Mouse (Mus musculus) frontal cortex, postnatal 14 days (tissue): Measurements from ENCODE around the gene Cmss1.

Experiments
- DNase-seq, 2 experiments: peaks; one replicate each; pipeline ENCODE4 v3.0.0; 2022; ENCODE audit warnings: low spot score in 2 of 2

The Cmss1 gene

DNA sequence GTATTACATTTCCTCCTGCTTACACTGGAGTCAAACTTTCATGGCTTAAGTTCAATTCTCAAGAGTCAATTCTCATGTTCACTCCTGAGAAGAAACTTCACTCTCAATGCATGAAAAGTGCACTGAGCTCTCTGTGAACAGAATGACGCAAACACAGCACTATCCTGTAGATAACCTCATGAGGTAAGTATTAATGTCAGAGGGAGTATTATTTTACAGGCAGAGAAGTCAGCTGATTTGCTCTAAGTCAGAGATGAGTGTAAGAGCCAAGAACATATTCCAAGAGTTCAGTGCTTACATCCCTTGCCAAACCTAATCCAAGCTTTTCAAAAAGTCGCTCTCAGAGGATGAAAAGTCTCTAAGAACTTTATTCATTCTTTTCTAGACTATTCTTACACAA, 128.2 kb downstream of the Cmss1 start:
- DNase-seq, result no peak

DNA sequence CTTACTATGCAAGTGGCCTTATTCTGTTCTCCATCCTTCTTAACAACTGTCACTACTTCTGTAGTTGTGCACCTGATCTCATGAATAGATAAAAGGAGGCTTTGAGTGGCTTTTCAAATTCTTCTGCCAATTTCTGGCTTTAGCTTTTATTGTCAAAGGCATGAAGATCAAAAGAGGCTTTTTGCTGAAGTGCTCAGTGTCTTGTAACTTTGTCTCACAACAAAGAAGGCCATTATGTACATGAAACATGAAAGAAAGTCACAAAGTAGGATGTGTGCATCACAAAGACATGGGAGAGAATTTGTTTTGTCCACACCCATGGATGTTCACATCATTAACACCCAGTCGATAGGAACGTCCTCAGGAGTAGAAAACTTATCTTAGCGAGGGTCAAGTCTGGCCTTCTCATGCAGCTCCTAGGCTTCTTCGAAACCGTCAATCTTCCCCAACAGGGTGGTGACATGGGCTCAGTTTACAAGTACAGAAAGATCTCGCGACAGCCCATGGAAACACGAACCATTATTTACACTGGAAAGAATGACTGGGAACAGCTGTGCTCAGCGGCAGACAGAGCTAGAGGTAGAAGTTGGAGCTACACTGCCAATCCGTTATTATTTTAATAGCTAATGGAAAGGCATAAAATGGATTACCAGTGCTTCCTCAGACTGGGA, 133.1 kb downstream of the Cmss1 start:
- DNase-seq, result no peak

DNA sequence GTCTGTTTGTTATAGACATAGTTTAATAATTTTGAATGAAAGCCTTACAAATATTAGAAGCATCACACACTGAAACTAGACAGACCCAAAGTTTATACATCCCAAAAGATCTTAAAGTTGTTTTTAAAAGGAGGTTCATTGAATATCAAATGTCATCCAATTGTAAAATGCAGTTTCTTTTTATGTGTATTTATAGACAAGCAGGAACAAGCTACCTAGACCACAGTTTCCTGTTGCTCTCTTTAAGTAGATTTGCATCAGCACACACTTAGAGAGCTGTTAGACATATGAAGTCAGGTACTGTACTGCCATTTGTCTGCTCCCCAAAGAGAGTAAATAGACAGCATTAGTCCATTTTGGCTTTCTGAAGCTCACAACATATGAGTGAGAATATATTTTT, 135.6 kb downstream of the Cmss1 start:
- DNase-seq, result no peak

DNA sequence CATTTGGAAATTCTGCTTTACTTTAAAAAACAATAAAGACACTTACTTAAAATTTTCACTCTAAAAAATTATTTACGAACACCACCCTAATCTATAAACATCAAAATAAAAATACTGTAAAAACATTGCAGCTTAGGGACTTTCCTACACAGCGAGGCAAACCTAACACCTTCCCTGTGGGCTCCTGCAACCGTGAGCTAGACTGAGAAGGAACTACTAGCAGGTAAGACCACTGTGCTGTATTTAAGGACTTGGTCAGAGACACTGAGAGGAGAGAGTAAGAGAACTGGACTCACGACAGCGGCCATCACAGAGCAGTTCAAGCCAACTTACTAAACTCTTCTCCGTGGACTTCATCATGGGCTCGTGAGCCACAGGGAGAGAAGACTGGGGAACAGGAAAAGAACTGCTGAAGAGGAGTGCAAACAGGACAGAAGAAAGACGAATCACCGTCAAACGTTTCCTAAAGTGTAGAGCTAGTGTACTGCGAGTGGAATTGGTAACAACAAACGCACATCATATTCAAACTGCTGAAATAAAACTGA, 136.3 kb downstream of the Cmss1 start:
- no peak for DNase-seq

DNA sequence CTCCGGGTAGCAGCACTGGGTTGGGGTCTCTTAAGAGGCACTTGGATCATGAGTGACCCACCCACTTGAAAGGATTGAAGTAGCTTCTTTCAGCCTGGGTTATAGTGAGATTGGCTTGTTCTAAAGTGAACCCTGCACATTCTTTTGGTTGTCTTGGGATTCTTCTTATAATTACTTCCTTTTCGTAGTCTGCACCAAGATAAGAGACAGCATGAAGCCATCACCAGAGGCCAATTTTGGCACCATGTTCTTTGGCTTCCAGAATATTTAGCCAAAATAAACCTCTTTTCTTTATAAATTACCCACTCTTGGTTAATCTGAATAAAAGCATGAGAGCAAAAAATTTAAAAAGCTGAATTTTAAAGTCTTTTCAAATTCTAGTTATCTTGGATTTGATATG, 136.8 kb downstream of the Cmss1 start:
- DNase-seq, result no peak

DNA sequence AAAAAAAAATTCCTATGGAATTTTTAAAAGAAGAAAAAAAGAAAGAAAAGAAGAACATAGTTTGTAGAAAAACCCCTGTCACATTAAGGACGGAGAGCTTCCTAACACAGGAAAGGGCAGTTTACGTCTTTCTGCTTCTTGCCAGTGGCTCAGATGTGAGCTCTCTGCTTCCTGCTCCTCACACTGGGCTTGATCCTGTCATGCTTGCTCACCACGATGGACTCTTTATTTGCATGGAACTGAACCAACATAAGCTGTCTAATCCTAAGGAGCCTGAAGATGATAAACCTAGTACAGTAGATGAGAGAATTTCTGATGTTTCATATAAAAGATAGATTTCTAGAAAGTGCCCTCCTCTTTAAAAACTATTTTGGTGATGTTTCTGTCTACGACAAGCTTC, 137.4 kb downstream of the Cmss1 start:
- no peak for DNase-seq

DNA sequence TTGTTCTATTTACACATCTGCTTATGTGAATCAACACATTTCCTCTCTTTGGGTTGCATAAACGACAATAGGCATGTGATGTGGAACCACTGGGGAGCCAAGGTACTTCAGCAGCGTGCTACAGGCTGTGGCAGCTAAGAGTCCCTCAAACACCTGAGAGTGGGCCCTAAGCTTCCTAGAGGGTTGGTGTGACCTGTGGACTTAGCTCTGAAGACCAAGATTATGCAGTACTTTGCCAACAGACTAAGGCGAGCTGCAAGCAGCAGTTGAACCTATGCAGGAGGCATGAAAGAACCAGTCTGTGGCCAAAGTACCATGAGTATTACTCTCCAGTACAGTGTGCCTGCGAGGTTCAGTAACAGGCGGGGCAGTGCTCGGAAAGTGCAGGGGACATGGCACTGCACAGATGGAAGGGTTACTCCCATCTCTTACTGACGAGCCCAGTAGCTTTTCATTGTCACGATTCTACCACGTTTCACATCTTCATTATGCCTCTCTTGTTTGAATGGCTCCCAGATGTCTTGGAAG, 141.2 kb downstream of the Cmss1 start:
- no peak for DNase-seq

DNA sequence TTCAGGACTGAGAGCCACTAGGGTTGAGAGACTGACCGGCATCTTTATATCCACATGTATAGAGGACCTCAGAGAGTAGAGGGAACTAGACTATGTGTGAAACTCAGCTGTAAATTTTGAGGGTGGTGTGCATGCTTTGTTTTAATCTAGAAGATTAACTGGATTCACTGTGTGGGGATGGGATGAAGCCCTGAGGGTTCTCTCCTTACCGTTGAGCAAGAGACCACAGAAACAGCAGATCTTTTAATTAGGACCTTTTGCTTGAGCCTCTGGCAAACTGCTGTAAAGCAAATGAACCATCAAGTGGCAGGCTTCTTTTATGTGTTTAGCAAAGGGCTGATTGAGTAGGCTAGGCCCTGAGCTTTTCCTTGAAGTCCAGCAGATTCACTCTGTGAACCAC, 150.7 kb downstream of the Cmss1 start:
- DNase-seq, result no peak

DNA sequence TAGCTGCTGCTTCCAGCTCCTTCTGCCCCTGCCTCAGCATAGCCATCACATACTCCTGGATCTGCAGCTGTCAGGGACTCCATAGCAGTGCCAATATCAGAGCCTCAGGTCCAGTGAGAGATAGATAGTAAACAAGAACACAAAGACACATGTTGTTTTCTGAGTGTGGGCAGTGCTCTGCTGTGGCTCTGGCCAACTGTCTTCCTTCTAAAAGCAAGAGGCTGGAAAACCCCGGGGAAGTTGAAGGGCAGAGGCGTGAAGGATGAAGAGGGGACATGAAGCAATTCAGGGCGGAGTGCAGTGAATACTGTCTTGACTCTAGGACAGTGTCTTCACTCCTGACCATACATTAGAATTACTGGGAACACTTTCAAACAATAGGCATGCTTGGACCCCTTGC, 151.1 kb downstream of the Cmss1 start:
- DNase-seq, result no peak

DNA sequence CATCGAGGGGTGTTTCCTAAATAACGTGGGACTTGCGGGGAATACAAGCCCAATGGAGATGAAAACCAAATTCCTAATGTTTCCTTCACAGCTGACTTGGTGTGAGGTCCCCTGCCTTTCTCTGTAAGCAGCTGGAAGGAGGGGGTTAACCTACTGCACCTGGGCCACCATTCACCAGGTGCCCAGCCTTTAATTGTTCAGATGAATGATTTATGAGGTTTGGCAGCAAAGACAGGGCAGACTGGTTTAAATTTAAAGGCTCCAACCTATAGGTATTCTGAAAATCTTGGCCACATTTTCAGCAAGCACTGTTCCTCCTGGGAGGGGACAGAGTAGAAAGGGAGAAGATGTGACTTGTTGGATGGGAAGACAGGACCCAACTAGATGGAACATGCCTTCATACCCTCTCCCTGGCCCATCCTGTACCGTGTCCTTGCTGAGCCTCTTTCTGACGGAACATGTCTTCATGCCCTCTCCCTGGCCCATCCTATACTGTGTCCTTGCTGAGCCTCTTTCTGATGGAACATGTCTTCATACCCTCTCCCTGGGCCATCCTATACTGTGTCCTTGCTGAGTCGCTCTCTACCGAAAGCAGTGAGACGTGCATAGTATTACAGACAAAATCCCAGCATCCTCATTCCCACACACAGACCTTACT, 152.4 kb downstream of the Cmss1 start:
- no peak for DNase-seq

DNA sequence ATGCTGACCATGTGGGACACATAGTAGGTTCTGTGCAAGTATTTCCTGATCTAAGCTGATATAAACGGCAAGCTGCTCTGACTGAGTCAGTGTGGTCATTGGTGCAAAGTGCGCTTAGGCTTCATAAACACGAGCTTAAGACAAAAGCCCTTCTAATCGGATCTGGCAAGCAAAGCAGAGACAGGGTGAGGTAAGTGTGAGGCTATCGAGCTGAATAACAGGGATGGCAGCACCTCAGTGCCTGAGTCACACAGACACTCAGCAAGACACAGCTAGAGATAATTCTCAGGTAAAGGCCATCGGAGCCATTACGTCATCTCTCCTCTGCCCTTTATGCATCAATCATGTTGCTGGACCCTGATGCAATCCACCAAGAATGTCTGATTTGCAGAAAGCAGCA, 153.7 kb downstream of the Cmss1 start:
- DNase-seq, result no peak

DNA sequence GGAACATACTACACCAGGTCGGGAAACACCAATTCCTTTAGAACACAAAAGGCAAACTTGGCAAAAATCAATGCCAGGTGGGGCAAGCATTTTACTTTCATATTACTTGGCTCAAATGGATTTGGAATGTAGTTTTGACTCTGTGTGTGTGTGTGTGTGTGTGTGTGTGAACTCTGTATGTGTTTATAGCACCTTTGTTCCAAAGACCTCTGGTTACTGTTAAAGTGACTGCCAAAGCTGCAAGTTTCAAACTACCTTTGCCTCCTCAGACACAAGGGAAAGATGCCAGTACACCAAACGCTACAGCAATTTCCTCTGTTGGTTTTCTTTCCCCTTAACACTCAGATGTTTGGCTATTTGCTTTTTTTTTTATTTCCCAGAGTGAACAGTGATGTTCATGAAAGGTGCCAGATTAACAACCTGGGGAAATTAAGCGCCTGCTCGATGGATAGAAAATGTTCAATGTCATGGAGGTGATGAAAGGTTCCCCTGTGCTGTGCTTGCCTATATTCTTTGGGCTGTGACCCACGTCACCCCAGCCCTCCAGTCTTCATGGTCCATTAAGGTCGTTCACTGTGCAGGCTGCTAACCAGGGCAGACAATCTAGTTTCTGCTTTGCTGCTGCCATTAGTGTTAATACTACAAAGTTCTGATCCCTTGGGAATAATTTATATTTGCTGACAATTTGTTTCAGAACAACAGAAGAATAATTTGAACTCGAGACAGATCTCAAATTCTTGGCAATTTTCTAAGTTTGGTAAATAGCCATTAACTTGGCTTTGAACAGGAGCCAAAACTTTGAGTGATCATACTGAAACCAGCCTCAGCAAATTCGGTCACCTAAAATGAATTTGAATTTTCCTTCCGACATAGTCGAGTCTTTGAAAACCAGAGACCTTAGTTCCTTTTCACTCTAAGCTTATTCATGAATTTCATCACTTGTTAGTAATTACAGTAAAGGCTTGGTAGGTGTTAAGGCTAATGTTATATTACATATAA, 161.3 kb downstream of the Cmss1 start:
- no peak for DNase-seq

DNA sequence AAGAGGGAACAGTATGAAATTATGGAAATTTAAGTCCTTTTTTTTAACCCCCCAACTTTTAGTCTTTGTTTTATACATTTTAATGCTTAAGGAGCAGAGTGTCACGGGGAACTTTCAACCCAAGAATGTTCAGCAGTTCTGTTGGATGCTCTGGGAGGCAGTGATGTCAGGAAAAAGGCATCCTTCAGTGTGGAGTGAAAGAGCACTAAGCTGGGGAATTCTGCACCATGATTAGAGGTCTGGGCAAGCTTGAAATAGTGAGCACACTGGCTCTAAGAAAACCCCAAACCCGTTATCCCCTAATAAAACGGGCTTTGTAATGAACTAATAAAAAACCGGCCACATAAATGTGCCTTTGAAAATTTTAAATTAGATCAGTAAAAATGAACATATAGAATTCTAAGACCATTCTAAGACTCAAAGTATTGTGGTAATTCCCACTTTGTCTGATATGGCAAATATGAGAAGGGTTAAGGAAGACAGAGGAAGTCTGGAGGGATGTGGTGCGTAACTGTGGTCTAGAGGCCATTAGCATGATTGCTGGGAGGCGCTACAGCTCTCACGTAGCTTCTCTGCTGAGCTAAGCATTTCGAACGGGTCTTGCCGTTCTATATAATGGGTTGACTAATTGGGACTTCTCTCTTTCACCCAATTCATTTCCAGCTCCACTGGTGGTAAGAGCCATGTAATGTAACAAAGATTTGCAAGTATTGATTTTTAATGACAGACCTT, 165.8 kb downstream of the Cmss1 start:
- DNase-seq, result no peak

DNA sequence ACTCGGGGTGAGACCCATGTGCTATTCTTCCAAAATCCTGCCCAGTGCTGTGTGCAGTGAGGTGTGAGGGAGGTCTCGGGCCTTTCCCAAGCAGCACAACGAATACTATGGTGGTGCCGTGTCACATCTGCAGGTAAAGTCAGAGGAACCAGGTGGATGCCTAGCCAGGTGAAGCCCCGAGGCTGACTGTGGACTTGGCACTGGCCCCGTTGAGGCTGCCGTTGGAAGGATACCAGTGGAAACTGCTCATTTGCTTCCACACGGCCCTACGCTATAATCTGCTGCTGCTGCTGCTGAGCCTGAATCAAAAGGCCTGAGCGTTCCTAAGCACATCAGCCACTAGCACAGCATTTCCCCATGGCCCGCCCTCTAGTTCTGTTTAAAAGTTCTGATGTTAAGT, 167.5 kb downstream of the Cmss1 start:
- no peak for DNase-seq

DNA sequence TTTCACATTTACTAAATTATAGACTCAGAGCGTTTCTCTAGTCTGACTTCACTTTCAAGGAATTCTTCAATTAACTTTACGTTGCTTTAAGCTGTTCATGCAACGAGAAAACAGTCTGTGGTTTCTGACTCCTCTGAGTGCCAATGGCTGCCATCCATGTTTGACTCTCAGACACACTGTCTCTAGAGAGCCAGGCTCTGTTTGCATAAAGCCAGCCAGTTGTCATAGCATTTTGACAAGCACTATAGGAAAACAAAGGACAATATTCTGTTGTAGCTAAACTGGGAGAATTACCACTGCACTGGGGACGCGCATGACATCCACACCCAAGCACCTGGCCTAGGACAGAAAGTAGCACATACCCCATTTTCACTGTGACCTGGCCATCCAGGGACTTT, 168.4 kb downstream of the Cmss1 start:
- DNase-seq, result no peak

DNA sequence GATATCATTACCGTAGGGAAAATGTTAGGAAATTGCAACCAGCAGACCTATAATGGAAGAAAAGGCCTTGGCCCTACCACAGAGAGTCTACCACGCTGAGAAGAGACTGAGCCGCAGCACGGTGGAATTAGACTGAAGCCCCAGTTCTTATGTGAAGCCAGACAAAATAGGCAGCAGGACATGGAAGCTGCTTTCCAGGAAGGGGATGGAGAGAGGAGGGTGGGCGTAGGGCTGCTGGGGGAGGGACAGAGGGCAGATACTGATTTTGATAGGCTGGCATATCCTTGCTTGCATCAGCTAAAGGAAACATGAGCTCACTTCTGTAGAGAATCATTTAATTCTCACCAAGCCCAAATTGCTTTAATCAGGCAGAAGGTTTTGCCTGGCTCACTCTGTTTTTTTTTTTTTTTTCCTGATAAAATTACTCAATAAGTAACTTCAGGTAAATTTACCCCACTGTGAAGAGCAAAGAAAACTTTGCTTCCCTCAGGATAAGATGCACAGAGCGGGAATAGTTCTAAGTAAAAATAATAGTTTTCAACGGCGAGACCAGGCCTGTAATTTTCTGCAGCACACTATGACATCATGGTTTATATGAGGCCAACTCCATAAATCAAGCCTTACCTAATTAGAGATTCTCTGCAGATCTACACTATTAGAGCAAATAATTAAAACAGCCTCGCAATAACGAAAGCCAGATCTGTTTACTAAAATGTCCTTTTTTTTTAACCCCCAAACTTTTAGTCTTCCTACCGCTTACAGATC, 169.0 kb downstream of the Cmss1 start:
- no peak for DNase-seq

DNA sequence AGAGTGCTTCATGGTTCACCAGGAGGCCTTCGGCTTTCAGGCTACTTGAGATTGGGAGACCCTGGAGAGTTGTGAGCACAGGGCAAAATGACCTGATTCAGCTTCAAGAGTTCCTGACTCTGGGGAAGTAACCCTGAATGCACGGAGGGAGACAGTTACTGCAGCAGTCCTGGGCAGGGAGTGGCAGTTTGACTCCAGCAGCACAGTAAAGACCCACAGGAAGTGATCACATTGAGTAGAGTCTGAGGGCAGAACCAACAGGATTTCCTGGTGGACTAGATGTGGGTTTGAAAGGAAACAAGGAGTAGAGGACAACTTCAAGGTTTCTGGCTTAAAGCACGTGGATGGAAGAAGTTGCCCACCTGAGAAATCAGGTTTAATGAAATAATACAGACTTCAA, 172.0 kb downstream of the Cmss1 start:
- no peak for DNase-seq

DNA sequence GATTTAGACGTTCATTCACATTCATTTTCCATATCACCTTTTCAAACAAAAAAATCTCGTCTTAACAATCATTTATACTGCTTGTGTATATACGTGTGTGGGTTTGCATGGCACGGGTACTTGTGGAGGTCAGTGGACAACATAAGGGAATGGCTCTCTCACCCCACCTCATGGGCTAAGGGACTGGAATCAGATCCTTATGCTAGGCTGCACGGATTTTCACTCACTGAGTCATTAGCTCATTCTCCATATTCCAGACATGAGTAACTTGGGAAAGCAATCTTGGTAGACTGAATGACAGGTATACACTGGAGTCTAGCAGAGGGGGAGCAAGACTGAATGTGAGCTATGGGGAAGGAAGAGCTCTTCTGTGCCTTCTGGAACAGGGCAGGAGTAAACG, 173.0 kb downstream of the Cmss1 start:
- DNase-seq, result no peak

DNA sequence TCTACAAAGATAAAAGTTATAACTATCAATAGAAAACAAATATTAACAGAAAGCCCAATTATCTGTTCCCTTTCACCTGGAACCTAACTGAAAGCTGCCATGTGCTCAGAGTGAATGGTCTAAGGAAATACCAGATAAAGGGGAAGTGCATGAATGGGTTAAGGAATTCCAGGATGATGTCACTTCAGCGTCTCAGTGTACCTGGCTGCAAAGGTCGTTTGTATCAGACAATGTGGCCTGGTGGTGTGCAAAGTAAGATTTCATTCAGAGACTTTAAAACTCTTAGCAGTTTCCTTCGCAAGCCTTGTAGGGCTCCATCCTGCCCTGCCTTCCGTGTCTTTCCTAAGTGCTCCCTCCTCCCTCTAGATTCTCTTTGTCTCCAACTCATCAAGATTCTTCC, 173.5 kb downstream of the Cmss1 start:
- DNase-seq, result no peak

DNA sequence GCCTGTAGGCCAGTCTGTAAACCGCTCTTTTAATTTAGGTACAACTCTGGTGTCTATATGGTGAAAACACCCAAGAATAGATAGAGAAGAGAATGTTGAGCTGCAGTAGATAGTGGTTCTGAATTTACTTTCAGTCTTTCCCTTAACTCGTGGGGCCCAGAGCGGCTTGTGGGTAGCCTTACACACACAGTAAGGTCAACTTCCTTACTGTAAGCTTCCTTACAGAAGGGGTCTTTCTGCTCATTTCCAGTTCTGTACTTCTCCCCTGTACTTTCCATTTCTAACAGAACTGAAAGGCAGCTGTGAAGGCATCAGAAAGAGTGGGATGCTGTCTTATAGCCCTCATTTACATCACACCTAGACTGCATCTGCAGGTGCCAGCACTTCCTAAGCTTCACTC, 175.4 kb downstream of the Cmss1 start:
- no peak for DNase-seq

DNA sequence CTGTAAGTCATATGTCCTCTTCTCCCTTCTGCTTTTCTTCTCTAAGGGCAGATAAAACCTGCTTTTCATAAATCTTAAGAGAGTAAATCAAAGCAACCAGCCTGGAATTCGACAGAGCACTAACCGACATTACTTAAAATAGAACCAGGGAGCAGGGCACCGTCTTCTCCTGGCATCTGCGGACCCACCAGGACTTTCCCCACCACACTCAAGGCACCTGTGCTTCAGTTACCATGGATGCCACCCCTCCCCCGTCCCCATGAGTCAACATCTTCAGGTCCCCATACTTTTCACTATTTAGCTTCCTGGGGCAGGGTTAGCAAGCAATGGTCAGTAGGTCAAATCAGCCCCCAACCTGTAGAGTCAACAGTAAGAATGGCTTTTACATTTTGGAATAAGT, 177.7 kb downstream of the Cmss1 start:
- DNase-seq, result no peak
